ENCODE assay signal across 18 mouse cellular contexts in the genomic region with DNA sequence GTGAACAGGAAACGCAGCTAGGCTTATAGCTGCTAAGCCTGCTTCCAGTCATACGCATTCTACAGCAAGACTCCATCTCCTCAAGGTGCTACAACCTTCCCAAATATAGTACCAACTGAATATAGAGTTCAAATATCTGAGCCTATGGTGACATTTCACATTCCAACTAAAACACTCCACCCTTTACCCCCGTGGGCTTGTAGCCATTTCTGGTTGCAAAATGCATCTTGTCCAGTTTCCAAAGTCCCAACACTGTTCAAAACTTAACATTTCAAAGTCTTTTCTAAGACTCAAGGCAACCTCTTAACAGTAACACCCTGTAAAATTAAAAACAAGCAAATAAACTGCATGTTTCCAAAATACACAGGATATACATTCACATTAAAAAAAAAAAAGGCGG. TPM values are rescaled to one million over a fixed set of nuclear protein-coding genes. Genes with fewer than 3 reads are reported as not detected.
A peak's percentile ranks its signal among the peaks of the same experiment; 100 is the strongest.
DNase-seq lines count a peak whose midpoint lies in the region; TF ChIP-seq lines count a peak whose summit lies in the region.
"Had no signal": no experiment of that assay in that cellular context is flagged by ENCODE, and none has a peak within 500 bp of the region (broad histone marks: within the 10 kb centered on the region; RNA-seq: fewer than 3 reads in every experiment).

No protein-coding gene starts in this region.

- no peak overlapping the region for H3K4me3 ChIP-seq in kidney, adult 2 months (ENCODE audit: insufficient read depth, low read depth, low read length)
- peak overlapping the region; percentile 15; the same call in 1 of the 2 replicates for H3K4me3 ChIP-seq in small intestine, adult 2 months (ENCODE audit: low read depth, low read length)
- no peak overlapping the region for H3K4me3 ChIP-seq in gastrocnemius, adult 2 months
- H3K4me3 ChIP-seq: embryonic facial prominence, embryonic 15.5 days; erythroblast, embryonic 14.5 days; forebrain, embryonic 10.5 days; heart, embryonic 10.5 days; heart, embryonic 15.5 days had no signal

- no peak for TF ChIP-seq POLR2A in kidney, adult 2 months (IDR thresholded peaks at IDR 0.05; ENCODE audit: low read depth, low read length)
- TF ChIP-seq POLR2A in small intestine, adult 2 months (IDR thresholded peaks at IDR 0.05; ENCODE audit: low read depth, low read length) = no peak

- DNase-seq in adrenal gland, postnatal 10 days = peak; percentile 58
- no peak for DNase-seq in adrenal gland, adult 18-20 months (ENCODE audit: low spot score in 2 of 2)
- DNase-seq in kidney, adult 2 months = no peak
- DNase-seq in kidney, adult 9 months = no peak
- DNase-seq in lung, postnatal 14 days = peak; percentile 21
- DNase-seq in lung, postnatal 36 days = no peak
- no peak for DNase-seq in gastrocnemius, adult 2 months
- DNase-seq: cerebellum, postnatal 10 days; embryo, embryonic 11 days; gastrocnemius, postnatal 36 days had no signal

- TF ChIP-seq CTCF in kidney, adult 2 months (conservative IDR thresholded peaks at IDR 0.05; ENCODE audit: insufficient read depth, insufficient read length, low read depth, low read length) = no peak
- TF ChIP-seq CTCF in small intestine, adult 2 months (IDR thresholded peaks at IDR 0.05; ENCODE audit: extremely low read depth, insufficient read length, insufficient replicate concordance, low read depth, low read length) = no peak
- no peak for TF ChIP-seq CTCF in gastrocnemius, adult 2 months (IDR thresholded peaks at IDR 0.05)

- intact Hi-C loops in gastrocnemius, adult 2 months (cut with DNase I) = no loop called here

- WGBS in kidney, adult 2 months = 78% methylated on average over 4 of the region's 4 CpGs
- WGBS in small intestine, adult 2 months = 78% methylated on average over 4 of the region's 4 CpGs

- no peaks in the 10 kb centered on the region for H3K27me3 ChIP-seq in kidney, adult 2 months (replicated peaks; ENCODE audit: control insufficient read depth, insufficient read depth, low read length)
- no peaks in the 10 kb centered on the region for H3K27me3 ChIP-seq in small intestine, adult 2 months (ENCODE audit: control insufficient read depth, insufficient read depth, low read length)
- H3K27me3 ChIP-seq: CH12.LX; embryonic facial prominence, embryonic 15.5 days; heart, embryonic 15.5 days had no signal

- H3K27ac ChIP-seq in kidney, adult 2 months (ENCODE audit: insufficient read depth, low read depth, low read length) = peak overlapping the region; percentile 78; the same call in 1 of the 2 replicates
- peak overlapping the region; percentile 88 for H3K27ac ChIP-seq in small intestine, adult 2 months (ENCODE audit: insufficient read depth, low read depth, low read length)
- H3K27ac ChIP-seq in gastrocnemius, adult 2 months = no peak overlapping the region; the same call in 1 of the 2 replicates
- H3K27ac ChIP-seq: embryonic facial prominence, embryonic 15.5 days; forebrain, embryonic 10.5 days; heart, embryonic 10.5 days; heart, embryonic 15.5 days; hindbrain, embryonic 14.5 days had no signal

- H3K4me1 ChIP-seq in kidney, adult 2 months (ENCODE audit: control insufficient read depth, insufficient read depth, low read length) = peaks cover 13% of the 10 kb centered on the region; the same call in 1 of the 2 replicates
- H3K4me1 ChIP-seq in small intestine, adult 2 months (ENCODE audit: control insufficient read depth, insufficient read depth, insufficient read length, low read length) = peaks cover 11% of the 10 kb centered on the region; the same call in 1 of the 2 replicates
- H3K4me1 ChIP-seq: embryonic facial prominence, embryonic 15.5 days; forebrain, embryonic 10.5 days; heart, embryonic 10.5 days; heart, embryonic 15.5 days had no signal

- H3K36me3 ChIP-seq in kidney, adult 2 months (ENCODE audit: control insufficient read depth, insufficient read depth, low read length) = no peaks in the 10 kb centered on the region
- no peaks in the 10 kb centered on the region for H3K36me3 ChIP-seq in small intestine, adult 2 months (ENCODE audit: control insufficient read depth, insufficient read depth, low read length)
- H3K36me3 ChIP-seq: embryonic facial prominence, embryonic 15.5 days; forebrain, embryonic 10.5 days; heart, embryonic 10.5 days; heart, embryonic 15.5 days had no signal

RNA-seq across cellular contexts. Expression of gene Ndufb3, which starts 29.0 kb away (rescaled TPM):
- total RNA-seq in adrenal gland, postnatal 10 days (2021) = 100 to 1,000 TPM; 236 to 243 TPM
- total RNA-seq in adrenal gland, adult 18-20 months (2021) = 100 to 1,000 TPM; 138 to 195 TPM
- 116 and 197 TPM in 2 replicates for polyA plus RNA-seq in kidney, adult 2 months (2012; rRNA removed)
- 17.3 and 21.3 TPM in 2 replicates for polyA plus RNA-seq in small intestine, adult 2 months (2012; rRNA removed)
- 100 to 1,000 TPM; 137 to 239 TPM for total RNA-seq in gastrocnemius, adult 2 months (2021)

RNA-seq across cellular contexts. Expression of gene Fam126b, which starts 29.0 kb away (rescaled TPM):
- 10 to 100 TPM; 39.3 to 45.0 TPM for total RNA-seq in adrenal gland, postnatal 10 days (2021)
- total RNA-seq in adrenal gland, adult 18-20 months (2021) = 10 to 100 TPM; 28.9 to 46.1 TPM
- polyA plus RNA-seq in kidney, adult 2 months (2012; rRNA removed) = 5.3 and 5.4 TPM in 2 replicates
- polyA plus RNA-seq in small intestine, adult 2 months (2012; rRNA removed) = 0.39 and 1.2 TPM in 2 replicates
- total RNA-seq in gastrocnemius, adult 2 months (2021) = 10 to 100 TPM in 1 of 2 experiments, 1 to 10 TPM in 1; 7.8 to 14.2 TPM

Comparison
In these comparisons a context has a peak if more than half of its experiments do, and no peak if none do; other contexts are left out.
1. DNase-seq: peak in adrenal gland, postnatal 10 days (single experiment) and lung, postnatal 14 days (single experiment); none in adrenal gland, adult 18-20 months (0 of 2), kidney, adult 2 months (single experiment), kidney, adult 9 months (single experiment), lung, postnatal 36 days (single experiment) and gastrocnemius, adult 2 months (single experiment).